18 mouse cellular contexts compared by ENCODE assay signal in genomic region chr5:34119121-34119856, GRCm38 (mm10). TPM values are rescaled to one million over a fixed set of nuclear protein-coding genes. Genes with fewer than 3 reads are reported as not detected.
A peak's percentile ranks its signal among the peaks of the same experiment; 100 is the strongest.
DNase-seq lines count a peak whose midpoint lies in the region; ATAC-seq and TF ChIP-seq lines count a peak whose summit lies in the region.
"Had no signal": no experiment of that assay in that cellular context is flagged by ENCODE, and none has a peak within 500 bp of the region (broad histone marks: within the 10 kb centered on the region; RNA-seq: fewer than 3 reads in every experiment).

No protein-coding gene starts in this region.

- ATAC-seq in lung, postnatal 0 days: no peak
- ATAC-seq: forebrain, embryonic 13.5 days had no signal

- no peak overlapping the region for H3K27ac ChIP-seq in lung, postnatal 0 days (ENCODE audit: low read length)
- H3K27ac ChIP-seq: embryonic facial prominence, embryonic 13.5 days; forebrain, embryonic 13.5 days; hindbrain, embryonic 13.5 days; neural tube, embryonic 13.5 days had no signal

- no peak for TF ChIP-seq CTCF in lung, postnatal 0 days (IDR thresholded peaks at IDR 0.05)

- H3K4me1 ChIP-seq in lung, postnatal 0 days (ENCODE audit: insufficient read depth, low read depth, low read length): no peaks in the 10 kb centered on the region
- H3K4me1 ChIP-seq: embryonic facial prominence, embryonic 13.5 days; forebrain, embryonic 13.5 days; hindbrain, embryonic 13.5 days; neural tube, embryonic 13.5 days had no signal

- H3K9ac ChIP-seq in lung, postnatal 0 days (replicated peaks; ENCODE audit: low read depth): no peak overlapping the region
- H3K9ac ChIP-seq: embryonic facial prominence, embryonic 13.5 days; forebrain, embryonic 13.5 days; hindbrain, embryonic 13.5 days; neural tube, embryonic 13.5 days had no signal

- H3K4me2 ChIP-seq in lung, postnatal 0 days (replicated peaks; ENCODE audit: low read depth, low read length): no peak overlapping the region
- H3K4me2 ChIP-seq: embryonic facial prominence, embryonic 13.5 days; forebrain, embryonic 13.5 days; hindbrain, embryonic 13.5 days; neural tube, embryonic 13.5 days had no signal

- no peaks in the 10 kb centered on the region for H3K27me3 ChIP-seq in lung, postnatal 0 days (replicated peaks; ENCODE audit: insufficient read depth, low read length)
- H3K27me3 ChIP-seq: embryonic facial prominence, embryonic 13.5 days; forebrain, embryonic 13.5 days; hindbrain, embryonic 13.5 days; neural tube, embryonic 13.5 days had no signal

- WGBS in lung, postnatal 0 days: 65% methylated on average over 3 of the region's 3 CpGs

- no peak overlapping the region for H3K4me3 ChIP-seq in lung, postnatal 0 days (ENCODE audit: low read depth, low read length)
- H3K4me3 ChIP-seq: embryonic facial prominence, embryonic 13.5 days; forebrain, embryonic 13.5 days; hindbrain, embryonic 13.5 days; neural tube, embryonic 13.5 days had no signal

- H3K9me3 ChIP-seq in lung, postnatal 0 days (ENCODE audit: low read length): no peaks in the 10 kb centered on the region
- H3K9me3 ChIP-seq: embryonic facial prominence, embryonic 13.5 days; forebrain, embryonic 13.5 days; hindbrain, embryonic 13.5 days; neural tube, embryonic 13.5 days had no signal

- no peaks in the 10 kb centered on the region for H3K36me3 ChIP-seq in lung, postnatal 0 days (ENCODE audit: insufficient read depth, low read length)
- H3K36me3 ChIP-seq: embryonic facial prominence, embryonic 13.5 days; hindbrain, embryonic 13.5 days; neural tube, embryonic 13.5 days had no signal

- TF ChIP-seq EP300 in lung, postnatal 0 days (IDR thresholded peaks at IDR 0.05): no peak

- DNase-seq in layer of hippocampus, adult 18-20 months (ENCODE audit: low spot score in 2 of 2): peak; percentile 9 to 29
- DNase-seq in layer of hippocampus, postnatal 14 days (ENCODE audit: low spot score in 2 of 2): no peak
- DNase-seq in cerebellum, adult 8-10 months: peak; percentile 45
- peak; percentile 8 for DNase-seq in gonadal fat pad, adult 2 months (ENCODE audit: low read depth)
- peak; percentile 7 for DNase-seq in right cerebral cortex, postnatal 14 days
- no peak for DNase-seq in lung, postnatal 14 days
- no peak for DNase-seq in lung, postnatal 0 days (ENCODE audit: low spot score)
- DNase-seq in ovary, postnatal 14 days (ENCODE audit: low spot score): no peak
- DNase-seq: gastrocnemius, postnatal 36 days; kidney, adult 18-20 months; kidney, postnatal 4 days; midbrain, embryonic 14.5 days; thymus, postnatal 36 days had no signal

RNA-seq across cellular contexts. Expression of gene Poln, which starts 50.0 kb away (rescaled TPM):
- 1 to 10 TPM; 1.1 to 1.3 TPM for total RNA-seq in layer of hippocampus, adult 18-20 months (2021)
- under 1 TPM; 0.67 to 0.81 TPM for total RNA-seq in layer of hippocampus, postnatal 14 days (2021)
- 6.0 and 20.3 TPM in 2 replicates for polyA plus RNA-seq in gonadal fat pad, adult 2 months (2012; rRNA removed)
- polyA plus RNA-seq in lung, postnatal 0 days (2015; fragmentation: Nextera tagmentation; extraction: Ambion mirVana): 0.63 and 0.99 TPM in 2 replicates
- total RNA-seq: liver, adult 2 months had no signal
- polyA plus RNA-seq: liver, adult 2 months had no signal

RNA-seq across cellular contexts. Expression of gene Haus3, which starts 50.0 kb away (rescaled TPM):
- total RNA-seq in layer of hippocampus, adult 18-20 months (2021): 1 to 10 TPM; 6.3 to 7.5 TPM
- total RNA-seq in layer of hippocampus, postnatal 14 days (2021): 1 to 10 TPM; 5.8 to 7.5 TPM
- polyA plus RNA-seq in gonadal fat pad, adult 2 months (2012; rRNA removed): 1.1 and 1.5 TPM in 2 replicates
- polyA plus RNA-seq in lung, postnatal 0 days (2015; fragmentation: Nextera tagmentation; extraction: Ambion mirVana): 8.2 and 8.6 TPM in 2 replicates

Comparison
In these comparisons a context has a peak if more than half of its experiments do, and no peak if none do; other contexts are left out.
1. DNase-seq: peak in layer of hippocampus, adult 18-20 months (2 of 2), cerebellum, adult 8-10 months (single experiment), gonadal fat pad, adult 2 months (single experiment) and right cerebral cortex, postnatal 14 days (single experiment); none in layer of hippocampus, postnatal 14 days (0 of 2), lung, postnatal 14 days (single experiment), lung, postnatal 0 days (single experiment) and ovary, postnatal 14 days (single experiment).